Mouse (Mus musculus): ENCODE data around the gene Fopnl. TPM values are rescaled to one million over a fixed set of nuclear protein-coding genes. Genes with fewer than 3 reads are reported as not detected.
A peak's percentile ranks its signal among the peaks of the same experiment; 100 is the strongest.

Gene Fopnl
- polyA plus RNA-seq, 1 experiment = 5.5 TPM

- H3K4me3 ChIP-seq (replicated peaks) = no peak overlapping the region
- TF ChIP-seq GATA1 (IDR thresholded peaks at IDR 0.05; ENCODE audit: borderline replicate concordance, low read length) (no peak), FLI1 (IDR thresholded peaks at IDR 0.05; ENCODE audit: low read length) (no peak)
- peaks cover 30% of the 10 kb centered on the region for H3K27me3 ChIP-seq (replicated peaks)
- H3K9me3 ChIP-seq = no peaks in the 10 kb centered on the region
- peaks cover 46% of the 10 kb centered on the region for H3K36me3 ChIP-seq (replicated peaks; ENCODE audit: low read length)
- peaks cover 47% of the 10 kb centered on the region for H3K4me1 ChIP-seq
Observed at GRCm38 (mm10) chr16:14295291-14295690, 21.9 kb downstream of the Fopnl start.

GRCm38 (mm10) chr16:14292205-14293199 is 24.7 kb downstream of the Fopnl start:
- TF ChIP-seq GATA1 (IDR thresholded peaks at IDR 0.05; ENCODE audit: borderline replicate concordance, low read length) (no peak), FLI1 (IDR thresholded peaks at IDR 0.05; ENCODE audit: low read length) (no peak)
- H3K4me3 ChIP-seq (replicated peaks) = peak overlapping the region; percentile 81
- H3K4me1 ChIP-seq = peaks cover 50% of the 10 kb centered on the region
- H3K9me3 ChIP-seq = no peaks in the 10 kb centered on the region
- H3K36me3 ChIP-seq (replicated peaks; ENCODE audit: low read length) = peaks cover 22% of the 10 kb centered on the region
- H3K27me3 ChIP-seq (replicated peaks) = peaks cover 42% of the 10 kb centered on the region

DNA sequence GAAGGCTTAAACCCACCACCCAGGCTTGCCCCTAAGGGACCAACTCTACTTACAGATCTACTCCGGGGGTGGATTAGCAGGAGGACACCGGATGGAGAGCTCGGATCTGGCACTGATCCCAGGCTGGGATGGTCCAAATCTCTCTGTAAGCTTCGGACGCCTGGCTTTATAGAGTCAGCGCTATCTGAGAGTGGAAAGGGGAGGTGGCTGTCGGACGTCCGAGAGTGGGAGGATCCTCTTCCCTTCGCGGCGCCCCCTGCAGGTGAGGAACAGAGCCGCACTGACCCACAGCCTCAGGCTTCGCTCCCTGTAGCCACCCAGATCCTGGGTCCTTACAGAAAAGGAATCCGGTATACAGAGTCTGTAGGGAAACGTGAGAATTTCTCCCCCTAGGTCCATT is 26.0 kb downstream of the Fopnl start, which contains the start of gene Myh11:
TSS of gene Myh11 (minus strand) at position 150 of the 400 bp plus-strand sequence.
- Histone ChIP-seq H3K36me3 (replicated peaks; ENCODE audit: low read length) (peaks cover 11% of the 10 kb centered on the region), H3K4me3 (replicated peaks) (peak within 1 kb of the TSS; percentile 81), H3K9me3 (no peaks in the 10 kb centered on the region), H3K4me1 (peaks cover 43% of the 10 kb centered on the region), H3K27me3 (replicated peaks) (peaks cover 43% of the 10 kb centered on the region)
- no peak for TF ChIP-seq GATA1 (IDR thresholded peaks at IDR 0.05; ENCODE audit: borderline replicate concordance, low read length)
- no peak for TF ChIP-seq FLI1 (IDR thresholded peaks at IDR 0.05; ENCODE audit: low read length)

GRCm38 (mm10) chr16:14272374-14272965 is 44.7 kb downstream of the Fopnl start:
- Histone ChIP-seq H3K4me1 (no peaks in the 10 kb centered on the region), H3K36me3 (replicated peaks; ENCODE audit: low read length) (no peaks in the 10 kb centered on the region), H3K9me3 (no peaks in the 10 kb centered on the region), H3K27me3 (replicated peaks) (peaks cover 60% of the 10 kb centered on the region), H3K4me3 (replicated peaks) (no peak overlapping the region)
- TF ChIP-seq GATA1 (IDR thresholded peaks at IDR 0.05; ENCODE audit: borderline replicate concordance, low read length) (no peak), FLI1 (IDR thresholded peaks at IDR 0.05; ENCODE audit: low read length) (no peak)

- Histone ChIP-seq H3K36me3 (replicated peaks; ENCODE audit: low read length) (no peaks in the 10 kb centered on the region), H3K9me3 (peaks cover 5% of the 10 kb centered on the region; the same call in 1 of the 2 replicates)
- no peak for TF ChIP-seq GATA1 (IDR thresholded peaks at IDR 0.05; ENCODE audit: borderline replicate concordance, low read length)
- no peak for TF ChIP-seq FLI1 (IDR thresholded peaks at IDR 0.05; ENCODE audit: low read length)
Observed at GRCm38 (mm10) chr16:14265203-14265920, 51.8 kb downstream of the Fopnl start.

DNA sequence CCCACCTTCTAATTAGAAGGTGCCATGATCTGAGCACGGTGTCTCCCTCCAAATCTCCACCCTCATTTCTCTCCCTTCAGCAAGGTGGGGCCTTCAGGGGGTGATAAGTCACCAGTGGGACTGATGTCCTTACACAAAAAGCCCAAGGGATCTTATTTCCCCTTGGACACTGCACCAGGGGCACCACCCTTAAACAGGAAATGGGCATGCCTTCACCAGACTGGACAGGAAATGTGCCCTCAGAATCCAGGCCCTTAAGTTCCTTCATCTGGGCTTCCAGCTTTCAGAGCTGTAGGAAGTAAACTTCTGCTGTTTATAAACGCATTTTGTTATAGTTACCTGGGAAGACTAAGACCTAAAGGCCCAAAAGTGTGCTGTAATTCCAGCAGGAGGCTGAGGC is 52.7 kb downstream of the Fopnl start:
- peaks cover 6% of the 10 kb centered on the region; the same call in 1 of the 2 replicates for H3K9me3 ChIP-seq
- TF ChIP-seq GATA1 (IDR thresholded peaks at IDR 0.05; ENCODE audit: borderline replicate concordance, low read length) (no peak), FLI1 (IDR thresholded peaks at IDR 0.05; ENCODE audit: low read length) (no peak)
- peaks cover 19% of the 10 kb centered on the region for H3K27me3 ChIP-seq (replicated peaks)
- H3K4me1 ChIP-seq = peaks cover 34% of the 10 kb centered on the region
- no peaks in the 10 kb centered on the region for H3K36me3 ChIP-seq (replicated peaks; ENCODE audit: low read length)
- H3K4me3 ChIP-seq (replicated peaks) = no peak overlapping the region

More at GRCm38 (mm10) chr16:14265203-14265920, 51.8 kb downstream of the Fopnl start:
- H3K4me1 ChIP-seq = peaks cover 34% of the 10 kb centered on the region
- no peak overlapping the region for H3K4me3 ChIP-seq (replicated peaks)
- H3K27me3 ChIP-seq (replicated peaks) = peaks cover 20% of the 10 kb centered on the region

- peaks cover 11% of the 10 kb centered on the region for H3K27me3 ChIP-seq (replicated peaks)
- peaks cover 6% of the 10 kb centered on the region; the same call in 1 of the 2 replicates for H3K9me3 ChIP-seq
- H3K4me1 ChIP-seq = peaks cover 34% of the 10 kb centered on the region
- H3K4me3 ChIP-seq (replicated peaks) = no peak overlapping the region
- TF ChIP-seq GATA1 (IDR thresholded peaks at IDR 0.05; ENCODE audit: borderline replicate concordance, low read length) = no peak
- TF ChIP-seq FLI1 (IDR thresholded peaks at IDR 0.05; ENCODE audit: low read length) = no peak
- H3K36me3 ChIP-seq (replicated peaks; ENCODE audit: low read length) = no peaks in the 10 kb centered on the region
Observed at GRCm38 (mm10) chr16:14263241-14263640, 54.0 kb downstream of the Fopnl start.

- Histone ChIP-seq H3K4me3 (replicated peaks) (no peak overlapping the region), H3K9me3 (peaks cover 6% of the 10 kb centered on the region; the same call in 1 of the 2 replicates), H3K27me3 (replicated peaks) (peaks cover 9% of the 10 kb centered on the region), H3K36me3 (replicated peaks; ENCODE audit: low read length) (no peaks in the 10 kb centered on the region), H3K4me1 (peaks cover 34% of the 10 kb centered on the region)
- TF ChIP-seq GATA1 (IDR thresholded peaks at IDR 0.05; ENCODE audit: borderline replicate concordance, low read length) = no peak
- no peak for TF ChIP-seq FLI1 (IDR thresholded peaks at IDR 0.05; ENCODE audit: low read length)
Observed at GRCm38 (mm10) chr16:14262410-14262809, 54.8 kb downstream of the Fopnl start.

- no peak for TF ChIP-seq FLI1 (IDR thresholded peaks at IDR 0.05; ENCODE audit: low read length)
- TF ChIP-seq GATA1 (IDR thresholded peaks at IDR 0.05; ENCODE audit: borderline replicate concordance, low read length) = no peak
- peaks cover 27% of the 10 kb centered on the region for H3K4me1 ChIP-seq
- no peaks in the 10 kb centered on the region for H3K36me3 ChIP-seq (replicated peaks; ENCODE audit: low read length)
- H3K27me3 ChIP-seq (replicated peaks) = peaks cover 14% of the 10 kb centered on the region
- H3K9me3 ChIP-seq = peaks cover 6% of the 10 kb centered on the region; the same call in 1 of the 2 replicates
- no peak overlapping the region for H3K4me3 ChIP-seq (replicated peaks)
Observed at GRCm38 (mm10) chr16:14258856-14259255, 58.3 kb downstream of the Fopnl start.
